Mouse (Mus musculus): ENCODE measurements at regions not wholly inside any gene's neighbourhood (a gene's known extent, or its start where the extent isn't known, plus 50 kb on each side); places are given as distances from the start of the nearest gene placed in this dataset.
"Not testable (repeated sequence)": the region's sequence is repeated elsewhere in the genome, so short reads cannot be mapped to it uniquely, and the experiment has no call there.

DNA sequence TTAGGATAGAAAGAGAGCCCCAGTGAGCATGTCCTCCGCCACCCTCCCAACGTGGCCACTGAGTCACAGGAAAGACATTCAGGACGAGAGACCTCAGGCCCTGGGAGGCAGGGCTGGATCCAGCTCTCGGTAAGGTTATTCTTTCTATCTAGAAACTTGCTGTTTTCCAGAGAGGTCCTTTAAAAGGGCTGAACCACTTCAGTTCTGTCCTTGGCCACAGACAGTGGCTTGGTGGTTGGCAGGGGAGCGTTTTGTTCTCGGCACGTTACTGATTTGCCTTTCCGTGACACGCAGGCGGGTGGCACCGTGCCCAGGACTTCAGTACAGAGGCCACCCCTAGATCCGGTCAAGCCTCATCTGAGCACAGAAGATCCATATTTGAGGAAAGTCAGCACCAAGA lies 130.4 kb upstream of the Slc38a2 start:
- in situ Hi-C loops (cut with MboI, MseI): loop anchor here (5.0 kb wide), 1 partner anchor 87 kb away; no protein-coding TSS in a partner anchor

DNA sequence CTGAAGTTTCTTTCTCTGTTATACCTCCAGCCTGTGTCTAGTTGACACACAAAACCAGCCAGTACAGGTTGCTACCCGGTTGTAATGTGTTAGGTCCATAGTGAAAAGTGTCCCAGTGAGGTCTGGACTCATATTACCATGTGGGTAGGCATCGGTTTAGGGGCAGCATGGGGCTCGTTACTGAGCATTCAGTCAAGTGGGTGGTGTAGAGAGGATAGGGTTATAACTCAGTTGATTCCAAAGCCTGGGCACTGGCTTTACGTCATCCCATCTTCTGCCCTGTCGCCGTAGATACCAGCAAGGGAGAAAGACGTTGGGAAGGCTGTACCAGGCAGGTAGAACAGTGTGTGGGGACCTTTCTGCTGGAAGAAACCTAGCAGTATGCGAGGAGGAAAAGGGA lies 129.2 kb upstream of the Slc38a2 start:
- in situ Hi-C loops (cut with MboI, MseI): loop anchor here (5.0 kb wide), 1 partner anchor 89 kb away; no protein-coding TSS in a partner anchor

DNA sequence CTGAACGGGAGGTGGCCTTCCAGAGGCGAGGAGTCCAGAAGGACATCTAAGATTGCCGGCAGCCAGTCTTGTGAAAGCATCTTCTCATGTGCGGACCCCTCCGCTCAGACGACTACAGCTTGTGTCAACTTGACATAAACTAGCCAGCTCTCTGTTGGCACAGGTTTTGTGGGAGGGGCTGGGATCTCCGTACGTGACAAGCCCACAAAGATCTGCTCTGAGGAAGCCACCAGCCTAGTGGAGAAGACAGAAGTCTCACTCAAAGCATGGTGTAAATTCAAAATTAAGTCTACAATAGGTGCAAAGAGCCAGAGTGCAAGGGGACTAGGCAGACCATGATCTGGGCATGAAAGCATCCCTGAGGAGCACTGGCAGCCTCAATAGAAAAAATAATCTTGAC lies 128.4 kb upstream of the Slc38a2 start:
- in situ Hi-C loops (cut with MboI, MseI): loop anchor here (5.0 kb wide), 1 partner anchor 89 kb away; no protein-coding TSS in a partner anchor

DNA sequence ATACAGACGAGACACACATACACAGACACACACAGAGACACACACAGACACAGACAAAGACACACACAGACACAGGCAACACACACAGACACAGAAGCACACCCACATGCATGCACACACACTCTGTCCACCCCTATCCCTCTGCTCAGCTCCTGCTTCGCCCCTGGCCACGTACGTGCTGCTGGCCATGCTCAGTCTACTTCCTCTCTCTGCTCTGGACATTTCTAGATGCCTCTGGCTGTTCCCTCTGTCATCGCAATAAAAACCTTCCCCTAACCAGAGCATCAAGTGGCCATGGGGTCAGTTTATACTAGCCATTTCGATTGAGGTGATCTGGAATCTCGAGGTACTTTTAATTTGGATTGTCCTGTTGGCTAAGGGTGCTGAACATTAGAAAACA lies 118.9 kb upstream of the Slc38a2 start:
- in situ Hi-C loops (cut with MboI, MseI): no loop called here

DNA sequence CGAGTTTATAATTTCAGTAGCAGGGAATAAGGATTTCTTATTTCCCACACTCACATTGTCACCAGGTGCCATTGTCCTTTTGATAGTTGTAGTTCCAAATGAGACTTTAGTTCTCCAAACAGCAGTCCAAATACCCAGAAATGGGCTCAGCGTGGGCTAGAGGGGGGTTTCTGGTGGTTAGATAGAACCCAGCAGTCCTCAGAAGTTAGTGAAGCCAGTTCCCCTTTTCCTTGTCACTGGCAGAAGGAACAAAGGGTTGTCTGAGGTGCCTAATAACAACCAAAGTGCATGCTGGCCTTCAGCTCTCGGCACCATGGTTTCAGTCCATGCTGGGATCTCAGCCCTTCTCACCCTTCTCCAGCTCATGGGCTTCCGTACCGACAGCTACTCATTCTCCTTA lies 118.1 kb upstream of the Slc38a2 start:
- in situ Hi-C loops (cut with MboI, MseI): no loop called here

DNA sequence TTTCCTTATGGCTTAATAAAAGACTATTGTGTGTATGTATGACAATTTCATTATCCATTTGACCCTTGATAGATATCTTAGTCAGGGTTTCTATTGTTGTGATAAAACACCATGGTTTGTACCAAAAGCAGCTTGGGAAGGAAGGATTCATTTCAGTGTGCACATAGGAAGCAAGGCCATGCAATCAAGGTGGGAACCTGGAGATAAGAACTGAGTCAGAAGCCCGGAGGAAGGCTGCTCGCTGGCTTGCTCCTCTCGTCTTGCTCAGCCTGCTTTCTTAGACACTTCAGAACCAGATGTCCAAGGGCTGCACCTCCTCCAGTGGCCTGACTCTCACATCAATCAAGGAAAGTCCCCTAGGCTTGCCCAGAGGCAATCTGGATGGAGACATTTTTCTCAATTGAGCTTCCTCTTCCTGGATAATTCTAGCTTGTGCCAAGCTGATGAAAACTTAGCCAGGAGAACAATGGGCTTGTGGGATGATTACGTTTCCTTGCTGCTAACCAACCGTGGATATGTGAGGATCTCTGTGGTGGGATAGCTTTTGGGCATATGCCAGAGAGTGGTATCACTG lies 117.6 kb upstream of the Slc38a2 start:
- in situ Hi-C loops (cut with MboI, MseI): no loop called here

DNA sequence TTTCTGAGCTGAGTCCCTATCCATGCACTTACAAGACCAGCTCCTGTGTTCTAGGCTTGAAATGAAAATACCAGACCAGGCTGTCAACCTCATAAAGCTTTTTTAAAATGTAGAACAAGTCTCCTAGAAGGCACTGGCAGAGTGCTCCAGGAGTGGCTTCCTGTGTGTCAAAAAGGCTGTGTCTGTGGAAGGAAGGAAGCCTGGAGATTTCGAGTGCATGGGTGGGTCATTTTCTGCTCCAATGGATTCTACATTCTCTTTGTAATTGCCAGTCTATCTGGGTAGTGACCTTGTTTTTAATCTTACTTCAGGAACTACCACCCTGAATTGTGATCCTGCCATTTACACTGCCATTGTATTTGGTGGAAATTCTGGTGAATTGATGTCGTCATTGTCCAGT lies 113.9 kb upstream of the Slc38a2 start:
- in situ Hi-C loops (cut with MboI, MseI): no loop called here

DNA sequence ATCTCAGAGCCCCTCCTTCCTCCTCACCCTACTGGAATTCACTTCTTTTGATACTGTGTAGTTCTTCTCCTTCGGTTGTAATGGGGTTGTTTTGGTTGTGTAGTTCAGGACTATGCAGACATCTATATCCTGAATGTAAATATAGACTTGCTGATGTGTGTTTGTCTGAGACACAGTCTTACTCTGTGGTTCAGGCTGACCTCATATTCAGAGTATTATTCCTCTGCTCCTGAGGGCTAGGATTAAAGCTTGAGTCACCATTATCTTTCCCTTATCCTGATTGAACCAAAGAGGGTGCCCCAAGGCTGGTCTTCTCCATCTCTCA lies 103.2 kb upstream of the Slc38a2 start:
- in situ Hi-C loops (cut with MboI, MseI): no loop called here

DNA sequence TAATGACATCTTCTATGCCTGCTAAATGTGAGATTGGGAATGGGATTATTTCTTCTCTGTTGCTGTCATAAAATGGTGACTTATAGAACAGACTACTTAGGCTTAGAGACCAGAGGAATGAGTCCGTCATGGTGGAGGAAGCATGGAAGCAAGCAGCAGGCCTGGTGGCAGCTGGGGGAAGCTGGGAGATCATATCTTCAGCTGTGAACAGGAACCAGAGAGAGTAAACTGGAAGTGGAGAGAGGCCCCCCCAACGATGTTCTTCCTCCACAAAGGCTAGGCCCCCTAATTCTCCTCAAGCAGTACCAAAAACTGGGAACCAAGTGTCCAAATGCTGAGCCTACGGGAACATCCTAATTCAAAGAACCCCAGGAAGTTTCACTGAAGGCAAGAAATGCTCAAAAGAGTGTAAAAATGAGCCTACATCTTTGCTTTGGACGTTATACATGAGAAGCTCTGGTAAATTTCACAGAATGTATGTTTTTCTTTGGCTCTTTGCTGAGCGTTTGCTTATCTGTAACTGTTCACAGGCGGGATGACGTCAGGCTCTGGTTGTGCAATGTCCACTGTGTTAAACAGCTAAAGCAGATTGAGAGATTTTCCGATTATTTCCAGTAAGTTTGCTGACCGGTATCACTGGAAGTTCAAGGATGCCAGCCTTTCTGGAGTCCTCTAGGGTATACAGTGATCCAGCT lies 102.7 kb upstream of the Slc38a2 start:
- in situ Hi-C loops (cut with MboI, MseI): no loop called here

DNA sequence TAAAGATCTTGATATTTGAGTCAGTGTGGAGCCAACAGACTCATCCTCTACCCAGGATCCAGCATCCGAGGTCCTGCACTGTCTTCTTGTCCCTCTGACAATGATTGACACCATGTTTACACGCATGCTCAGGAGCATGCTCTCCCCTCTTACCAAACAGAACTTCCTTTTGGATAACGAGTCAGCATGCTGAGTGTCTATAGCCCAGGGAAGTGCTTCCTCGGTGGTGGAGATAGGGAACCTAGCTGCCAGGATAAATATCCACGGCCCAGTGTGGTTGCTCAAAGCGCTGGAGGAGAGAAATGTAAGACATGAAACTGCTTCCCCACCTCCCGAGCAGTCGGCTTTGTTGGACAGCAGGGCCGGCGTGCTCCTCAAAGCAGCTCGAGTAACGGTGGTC lies 99.7 kb upstream of the Slc38a2 start:
- in situ Hi-C loops (cut with MboI, MseI): no loop called here

DNA sequence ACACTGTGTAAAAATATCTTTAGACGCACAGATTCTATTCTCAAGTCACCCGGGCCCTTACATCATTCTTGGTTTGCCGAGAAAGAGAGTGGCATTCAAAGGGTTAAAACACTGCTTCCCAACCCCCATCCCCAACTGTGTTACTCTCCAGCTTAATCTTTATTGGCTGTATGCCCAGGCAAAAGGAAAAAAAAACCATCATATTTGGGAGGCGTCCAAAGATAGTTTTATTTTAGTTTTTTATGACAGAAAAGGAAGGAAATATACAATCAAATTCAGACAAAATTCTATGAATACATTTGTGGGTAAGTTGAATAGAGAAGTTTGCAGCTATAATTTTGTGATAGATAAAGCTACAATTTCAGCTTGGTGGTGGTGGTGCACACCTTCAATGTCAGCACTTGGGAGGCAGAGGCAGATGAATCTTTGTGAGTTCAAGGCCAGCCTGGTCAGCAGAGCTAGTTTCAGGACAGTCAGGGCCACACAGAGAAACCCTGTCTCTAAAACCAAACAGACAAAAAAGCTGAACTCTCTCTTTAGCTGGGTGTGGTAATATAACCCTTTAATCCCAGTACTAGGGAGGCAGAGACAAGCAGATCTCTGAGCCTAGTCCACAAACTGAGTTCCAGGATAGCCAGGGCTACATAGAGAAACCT lies 98.2 kb upstream of the Slc38a2 start:
- in situ Hi-C loops (cut with MboI, MseI): no loop called here

DNA sequence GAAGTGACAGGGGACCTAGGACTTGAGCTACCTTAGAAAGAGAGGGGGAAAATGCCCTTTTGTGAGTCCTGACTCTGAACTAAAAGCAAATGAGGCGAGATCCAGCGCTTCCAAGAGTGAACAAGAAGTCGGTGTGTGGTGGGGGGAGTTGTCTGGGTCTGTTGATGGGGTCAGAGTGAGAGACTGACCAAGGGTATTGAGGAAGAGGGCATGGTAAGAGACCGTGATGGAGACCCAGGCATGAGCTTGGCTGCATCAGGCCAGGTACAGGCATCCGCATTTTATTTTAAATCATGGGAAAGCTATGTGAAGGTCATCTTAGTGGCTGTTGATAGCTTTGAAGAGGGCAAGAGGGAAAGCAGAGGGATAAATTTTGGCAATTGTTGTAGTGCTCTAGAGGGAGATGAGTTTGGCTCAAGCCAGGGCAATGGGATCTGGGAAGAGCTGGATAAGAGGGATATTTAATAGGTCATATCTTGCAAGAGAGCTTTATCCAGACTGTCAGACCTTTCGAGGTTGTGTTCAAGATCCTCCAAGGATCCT lies 94.7 kb upstream of the Slc38a2 start:
- in situ Hi-C loops (cut with MboI, MseI): no loop called here

DNA sequence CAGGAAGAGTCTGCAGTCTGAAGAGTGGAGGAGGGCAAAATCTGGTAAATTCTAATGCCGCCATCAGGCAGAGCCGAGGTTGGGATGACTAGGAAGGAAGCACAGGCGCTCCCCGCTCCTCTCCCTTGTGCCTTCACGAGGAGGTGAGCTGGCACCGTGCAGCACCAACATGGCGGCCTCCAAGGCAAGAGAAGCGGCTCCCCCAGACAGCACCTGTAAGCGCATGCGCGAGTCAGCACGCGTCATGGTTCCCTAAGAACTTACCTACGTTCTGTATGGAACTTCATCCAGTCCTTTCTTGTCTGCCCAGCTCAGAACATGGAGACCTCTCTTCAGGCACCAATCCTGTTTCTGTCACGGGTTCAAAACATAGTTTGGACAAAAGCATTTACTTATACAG lies 93.7 kb upstream of the Slc38a2 start:
- in situ Hi-C loops (cut with MboI, MseI): no loop called here

DNA sequence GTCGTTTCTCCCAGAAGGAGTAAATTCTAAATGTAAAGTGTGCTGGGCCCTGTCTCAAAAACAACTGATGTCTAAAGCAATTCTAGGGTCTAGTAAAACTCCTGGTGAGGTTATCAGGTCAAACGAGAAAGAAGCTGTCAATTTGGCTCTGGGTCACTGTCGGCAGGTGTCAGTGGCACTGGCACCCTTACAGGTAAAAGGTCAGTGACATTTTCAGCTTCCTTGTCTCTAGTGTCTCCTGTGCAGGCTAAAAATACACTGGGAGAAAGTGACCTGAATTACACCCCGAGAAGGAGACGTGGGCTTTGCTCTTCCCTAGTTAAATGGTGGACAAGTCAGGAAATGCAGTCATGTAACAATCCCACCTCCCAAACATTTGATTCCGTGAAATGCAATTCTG lies 91.8 kb upstream of the Slc38a2 start:
- in situ Hi-C loops (cut with MboI, MseI): no loop called here

DNA sequence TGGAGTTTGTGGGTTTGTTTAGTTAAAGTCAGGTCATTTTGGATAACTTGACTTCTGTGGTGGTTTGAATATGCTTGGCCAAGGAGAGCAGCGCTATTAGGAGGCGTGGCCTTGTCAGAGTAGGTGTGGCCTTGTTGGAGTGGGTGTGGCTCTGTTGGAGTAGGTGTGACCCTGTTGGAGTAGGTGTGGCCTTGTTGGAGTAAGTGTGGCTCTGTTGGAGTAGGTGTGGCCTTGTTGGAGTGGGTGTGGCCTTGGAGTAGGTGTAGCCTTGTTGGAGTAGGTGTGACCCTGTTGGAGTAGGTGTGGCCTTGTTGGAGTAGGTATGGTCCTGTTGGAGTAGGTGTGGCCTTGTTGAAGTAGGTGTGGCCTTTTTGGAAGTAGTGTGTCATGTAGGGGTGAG lies 88.4 kb upstream of the Slc38a2 start:
- in situ Hi-C loops (cut with MboI, MseI): not testable (repeated sequence)

DNA sequence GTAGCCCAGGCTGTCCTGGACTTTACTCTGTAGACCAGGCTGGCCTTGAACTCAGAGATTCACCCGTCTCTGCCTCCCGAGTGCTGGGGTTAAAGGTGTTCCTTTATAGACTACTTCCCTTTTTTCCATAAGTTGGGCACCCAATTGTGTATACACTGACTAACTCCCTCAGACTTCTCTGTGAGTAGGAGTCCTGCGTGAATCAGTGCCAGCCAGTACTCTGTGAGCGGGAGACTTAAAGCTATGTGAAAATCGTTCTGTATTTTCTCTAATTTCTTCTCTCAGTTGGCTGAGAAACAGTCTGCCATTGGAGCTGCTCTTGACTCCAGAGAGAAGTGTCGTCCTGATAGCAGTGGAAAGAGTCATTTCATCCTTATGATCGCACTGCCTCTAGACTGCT lies 85.0 kb upstream of the Slc38a2 start:
- in situ Hi-C loops (cut with MboI, MseI): no loop called here

DNA sequence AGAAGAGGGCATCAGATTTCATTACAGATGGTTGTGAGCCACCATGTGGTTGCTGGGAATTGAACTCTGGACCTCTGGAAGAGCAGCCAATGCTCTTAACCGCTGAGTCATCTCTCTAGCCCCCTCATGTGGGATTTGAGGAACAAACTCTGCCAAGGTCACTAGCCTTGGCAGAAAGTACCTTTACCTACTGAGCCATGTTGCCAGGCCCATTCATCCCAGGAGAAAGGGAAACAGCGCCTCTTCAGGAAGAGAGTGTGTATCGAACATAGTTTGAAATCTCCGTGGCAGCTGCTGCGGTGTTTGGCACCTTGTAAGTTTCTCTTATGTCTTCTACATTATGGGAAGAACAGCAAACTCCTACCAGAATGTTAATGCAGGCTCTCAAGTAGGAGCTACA lies 82.0 kb upstream of the Slc38a2 start:
- in situ Hi-C loops (cut with MboI, MseI): no loop called here

DNA sequence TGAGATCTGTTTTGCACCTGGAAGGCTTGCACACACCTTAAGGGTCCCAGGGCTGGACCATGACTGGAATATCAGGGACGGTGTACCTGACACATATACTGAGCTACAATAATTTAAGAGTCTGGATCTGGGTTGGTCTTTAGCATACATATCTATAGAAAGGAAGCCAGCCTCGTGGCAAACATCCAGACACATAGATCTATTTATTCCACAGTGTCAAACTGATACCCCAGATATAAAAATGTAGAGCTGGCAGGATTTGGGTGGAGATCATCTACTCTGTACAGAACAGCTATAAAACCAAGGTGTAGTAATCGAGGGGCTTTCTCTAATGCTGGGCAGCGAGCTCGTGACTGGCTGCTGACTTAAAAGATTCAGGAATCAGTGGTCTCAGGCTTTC lies 81.1 kb upstream of the Slc38a2 start:
- in situ Hi-C loops (cut with MboI, MseI): no loop called here

DNA sequence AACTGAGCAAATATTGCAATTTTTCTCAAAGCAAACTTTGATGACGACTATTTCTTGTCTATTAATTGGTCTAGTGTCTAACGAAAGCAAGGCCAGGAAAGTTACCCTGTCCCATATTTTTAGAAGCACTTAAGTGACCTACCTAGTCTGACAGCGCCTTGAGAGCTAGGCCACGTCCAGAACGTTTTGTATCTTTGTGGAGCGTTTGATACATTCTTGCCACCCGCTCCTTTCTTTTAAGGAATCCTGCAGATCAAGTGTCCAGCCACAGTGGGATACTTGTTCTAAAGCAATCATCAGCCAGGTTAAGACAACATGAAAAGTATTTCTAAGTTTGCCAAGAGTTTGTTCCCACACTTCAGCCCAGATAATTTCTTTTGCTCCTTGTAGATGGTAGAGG lies 79.8 kb upstream of the Slc38a2 start:
- in situ Hi-C loops (cut with MboI, MseI): no loop called here

DNA sequence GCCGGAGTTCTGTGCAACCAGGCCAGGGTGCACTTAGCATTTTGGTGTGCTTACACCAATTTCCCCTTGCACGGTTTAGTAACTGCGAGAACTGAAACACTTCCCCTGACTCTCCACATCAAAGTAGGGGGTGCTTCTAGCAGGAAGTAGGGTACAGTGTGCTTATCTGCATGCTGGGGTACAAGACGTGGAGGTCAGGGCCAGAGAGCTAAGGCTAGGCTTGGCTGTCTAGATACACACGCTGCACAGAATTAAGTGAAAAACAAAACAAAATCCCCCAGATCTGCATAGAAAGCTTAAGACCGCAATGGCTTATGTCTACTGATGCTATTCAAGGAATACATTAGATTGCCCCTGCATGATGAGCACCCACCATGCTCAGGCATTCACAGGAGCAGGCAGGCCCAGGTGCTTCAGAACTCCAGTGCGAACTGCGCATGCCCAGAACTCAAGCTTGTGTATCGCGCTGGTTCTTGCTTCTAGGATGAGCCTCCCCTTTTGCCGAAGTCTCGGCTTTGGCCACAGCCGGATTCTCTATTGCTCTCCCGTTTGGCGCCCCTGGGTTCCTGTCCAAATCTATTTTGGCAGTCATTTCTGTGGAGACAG lies 78.9 kb upstream of the Slc38a2 start:
- in situ Hi-C loops (cut with MboI, MseI): no loop called here

DNA sequence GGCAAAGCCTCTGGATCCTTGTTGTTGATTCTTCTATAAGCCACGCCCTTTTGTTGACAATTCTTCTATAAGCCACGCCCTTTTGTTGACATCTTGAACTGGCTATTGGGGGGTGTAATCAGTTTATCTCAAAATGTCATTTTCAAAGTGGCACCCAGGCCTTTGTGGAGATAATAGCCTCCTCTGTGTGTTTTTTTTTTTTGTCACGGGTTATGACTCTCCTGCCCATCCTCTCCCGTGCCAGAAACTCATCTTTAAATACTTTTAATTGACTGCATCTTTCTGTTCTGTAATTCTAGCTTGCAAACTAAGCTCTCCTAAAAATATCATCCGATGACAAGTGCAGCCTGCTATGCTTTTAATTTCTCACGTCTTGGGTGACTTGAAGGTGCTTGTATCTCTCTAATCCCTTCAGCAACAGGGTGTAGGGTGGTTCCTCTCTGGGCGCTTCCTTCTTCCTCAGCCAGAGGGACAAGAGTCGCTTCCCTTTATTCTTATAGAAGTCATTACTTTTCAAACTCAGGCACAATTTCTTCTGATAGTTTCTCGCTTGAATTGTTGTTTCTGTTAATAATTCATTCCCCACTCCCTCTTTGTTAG lies 77.0 kb upstream of the Slc38a2 start:
- in situ Hi-C loops (cut with MboI, MseI): no loop called here

DNA sequence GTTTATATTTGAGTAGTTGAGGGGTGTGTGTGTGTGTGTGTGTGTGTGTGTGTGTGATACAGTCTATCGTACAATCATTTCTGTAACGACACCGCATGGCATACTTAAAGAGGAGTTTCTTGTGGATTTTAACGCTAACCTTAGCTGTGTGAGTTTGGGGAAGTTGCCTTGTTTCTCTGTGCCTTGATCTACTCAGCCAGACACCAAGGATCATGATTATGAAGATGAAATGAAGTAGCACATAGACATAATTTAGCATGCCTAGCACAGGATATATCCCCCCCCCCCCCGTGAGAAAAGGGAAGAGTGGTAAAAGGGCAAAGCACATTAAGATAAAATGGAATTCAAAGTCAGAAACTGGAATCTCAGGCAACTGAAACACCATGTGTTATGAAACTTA lies 75.6 kb upstream of the Slc38a2 start:
- in situ Hi-C loops (cut with MboI, MseI): no loop called here

All from regulatory T cell (primary cell).